Mouse (Mus musculus): ENCODE measurements around the gene Dyrk1a. TPM values are rescaled to one million over a fixed set of nuclear protein-coding genes. Genes with fewer than 3 reads are reported as not detected.

The Dyrk1a gene
- total RNA-seq, 1 experiment, result 33.2 TPM

DNA sequence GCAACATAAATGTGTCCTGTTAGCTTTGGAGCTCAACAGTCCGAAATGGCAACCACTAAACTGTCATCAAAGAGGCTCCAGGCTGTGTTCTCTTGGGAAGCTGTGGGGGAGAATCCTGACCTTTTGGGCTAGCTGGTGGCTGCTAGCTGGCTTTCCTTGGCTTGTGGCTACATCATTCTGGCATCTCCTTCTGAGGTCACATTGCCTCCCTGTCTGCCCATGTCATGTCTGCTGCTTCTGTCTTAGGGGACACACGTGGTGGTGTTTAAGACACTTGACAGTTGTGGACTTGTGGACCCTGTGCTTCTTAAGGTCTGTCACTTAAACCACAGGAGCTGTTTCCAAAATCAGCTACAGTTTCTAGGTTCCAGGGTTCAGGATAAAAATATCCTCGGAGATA is 21.7 kb downstream of the Dyrk1a start:
- no peak for TF ChIP-seq ZNF384 (IDR thresholded peaks at IDR 0.05; ENCODE audit: low read depth, low read length)
- no peak for TF ChIP-seq ZC3H11A (IDR thresholded peaks at IDR 0.05; ENCODE audit: borderline replicate concordance, low read depth, low read length)
- TF ChIP-seq CHD2 (IDR thresholded peaks at IDR 0.05; ENCODE audit: low read depth, low read length), result no peak
- no peaks in the 10 kb centered on the region for H3K36me3 ChIP-seq (ENCODE audit: control insufficient read depth, insufficient read depth, low read length, poor library complexity, severe bottlenecking)
- no peak for DNase-seq (ENCODE audit: low read depth, low spot score)
- no peaks in the 10 kb centered on the region for H3K9me3 ChIP-seq (ENCODE audit: control insufficient read depth, insufficient read depth, low read depth, low read length)
- H3K4me1 ChIP-seq (ENCODE audit: control insufficient read depth in 2 of 2, insufficient read depth in 2 of 2, low read length in 2 of 2, poor library complexity in 1 of 2), result peaks cover 6 to 17% of the 10 kb centered on the region in 2 experiments; a peak in 3 of 4 replicates
- in situ Hi-C loops (cut with MboI; ENCODE audit: low sequenced_read_pairs in 2 of 2, unreplicated experiment in 2 of 2), result no loop called here
- no peak overlapping the region for H3K27ac ChIP-seq (ENCODE audit: insufficient read depth, low read depth, low read length, poor library complexity, severe bottlenecking)
- no peak overlapping the region for H3K9ac ChIP-seq (ENCODE audit: insufficient read depth, low read depth, low read length, poor library complexity, severe bottlenecking)
- H3K4me3 ChIP-seq (ENCODE audit: insufficient read depth in 1 of 2, low read depth in 1 of 2, low read length in 2 of 2, poor library complexity in 1 of 2, severe bottlenecking in 1 of 2), result no peak overlapping the region

DNA sequence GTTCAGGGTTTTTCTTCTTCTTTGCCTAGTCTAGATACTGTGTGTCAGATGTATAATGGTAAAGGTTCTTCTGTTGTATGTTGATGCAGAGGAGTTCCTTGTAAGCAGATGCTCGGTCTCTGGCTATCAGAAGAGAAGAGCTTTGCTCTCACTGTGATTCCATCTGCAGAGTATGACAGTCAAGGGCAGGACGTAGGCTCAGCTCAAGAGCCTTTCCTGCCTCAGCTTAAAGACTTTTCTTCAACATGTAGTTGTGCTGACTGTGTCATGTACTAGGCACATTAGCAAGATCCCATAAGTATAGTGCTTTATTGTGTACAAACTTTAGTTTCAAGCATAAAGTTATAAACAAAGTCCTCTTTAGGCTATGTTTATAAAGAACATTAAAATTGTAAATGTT is 26.8 kb downstream of the Dyrk1a start:
- in situ Hi-C loops (cut with MboI; ENCODE audit: low sequenced_read_pairs in 2 of 2, unreplicated experiment in 2 of 2), result no loop called here
- no peak overlapping the region for H3K27ac ChIP-seq (ENCODE audit: insufficient read depth, low read depth, low read length, poor library complexity, severe bottlenecking)
- no peaks in the 10 kb centered on the region for H3K9me3 ChIP-seq (ENCODE audit: control insufficient read depth, insufficient read depth, low read depth, low read length)
- TF ChIP-seq MAFK (IDR thresholded peaks at IDR 0.05; ENCODE audit: insufficient read depth, low read depth, low read length) (no peak), HCFC1 (IDR thresholded peaks at IDR 0.05; ENCODE audit: borderline replicate concordance, insufficient read depth, low read length) (no peak), ZC3H11A (IDR thresholded peaks at IDR 0.05; ENCODE audit: borderline replicate concordance, low read depth, low read length) (no peak), CHD2 (IDR thresholded peaks at IDR 0.05; ENCODE audit: low read depth, low read length) (no peak), ZNF384 (IDR thresholded peaks at IDR 0.05; ENCODE audit: low read depth, low read length) (no peak)
- DNase-seq (ENCODE audit: low read depth, low spot score), result no peak
- H3K9ac ChIP-seq (ENCODE audit: insufficient read depth, low read depth, low read length, poor library complexity, severe bottlenecking), result no peak overlapping the region
- peaks cover 0 to 12% of the 10 kb centered on the region in 2 experiments; a peak in 2 of 4 replicates for H3K4me1 ChIP-seq (ENCODE audit: control insufficient read depth in 2 of 2, insufficient read depth in 2 of 2, low read length in 2 of 2, poor library complexity in 1 of 2)
- H3K4me3 ChIP-seq (ENCODE audit: insufficient read depth in 1 of 2, low read depth in 1 of 2, low read length in 2 of 2, poor library complexity in 1 of 2, severe bottlenecking in 1 of 2), result no peak overlapping the region
- no peaks in the 10 kb centered on the region for H3K36me3 ChIP-seq (ENCODE audit: control insufficient read depth, insufficient read depth, low read length, poor library complexity, severe bottlenecking)

DNA sequence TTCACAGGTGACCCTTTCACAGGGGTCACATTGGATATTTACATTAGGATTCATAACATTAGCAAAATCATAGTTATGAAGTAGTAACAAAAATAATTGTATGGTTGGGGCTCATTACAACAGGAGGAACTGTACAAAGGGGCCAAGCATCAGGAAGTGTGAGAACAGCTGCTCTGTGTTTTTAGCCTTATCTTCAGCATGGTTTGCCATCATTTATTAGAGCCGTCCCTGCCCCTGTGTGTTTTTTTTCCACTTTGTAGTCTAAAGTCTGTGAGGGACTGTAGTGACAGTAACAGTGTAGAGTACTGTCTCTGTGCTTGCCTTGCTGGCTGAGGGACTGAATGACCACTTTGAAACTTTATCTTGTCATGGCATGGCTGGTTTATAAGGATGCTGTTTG is 27.8 kb downstream of the Dyrk1a start:
- Histone ChIP-seq H3K9me3 (ENCODE audit: control insufficient read depth, insufficient read depth, low read depth, low read length) (no peaks in the 10 kb centered on the region), H3K27ac (ENCODE audit: insufficient read depth, low read depth, low read length, poor library complexity, severe bottlenecking) (no peak overlapping the region), H3K4me1 (ENCODE audit: control insufficient read depth in 2 of 2, insufficient read depth in 2 of 2, low read length in 2 of 2, poor library complexity in 1 of 2) (peaks cover 5 to 14% of the 10 kb centered on the region in 2 experiments; a peak in 2 of 4 replicates), H3K9ac (ENCODE audit: insufficient read depth, low read depth, low read length, poor library complexity, severe bottlenecking) (no peak overlapping the region), H3K4me3 (ENCODE audit: insufficient read depth in 1 of 2, low read depth in 1 of 2, low read length in 2 of 2, poor library complexity in 1 of 2, severe bottlenecking in 1 of 2) (no peak overlapping the region), H3K36me3 (ENCODE audit: control insufficient read depth, insufficient read depth, low read length, poor library complexity, severe bottlenecking) (no peaks in the 10 kb centered on the region)
- no peak for DNase-seq (ENCODE audit: low read depth, low spot score)
- in situ Hi-C loops (cut with MboI; ENCODE audit: low sequenced_read_pairs in 2 of 2, unreplicated experiment in 2 of 2), result no loop called here
- TF ChIP-seq ZNF384 (IDR thresholded peaks at IDR 0.05; ENCODE audit: low read depth, low read length) (no peak), ZC3H11A (IDR thresholded peaks at IDR 0.05; ENCODE audit: borderline replicate concordance, low read depth, low read length) (no peak), CHD2 (IDR thresholded peaks at IDR 0.05; ENCODE audit: low read depth, low read length) (no peak), HCFC1 (IDR thresholded peaks at IDR 0.05; ENCODE audit: borderline replicate concordance, insufficient read depth, low read length) (no peak), MAFK (IDR thresholded peaks at IDR 0.05; ENCODE audit: insufficient read depth, low read depth, low read length) (no peak)

DNA sequence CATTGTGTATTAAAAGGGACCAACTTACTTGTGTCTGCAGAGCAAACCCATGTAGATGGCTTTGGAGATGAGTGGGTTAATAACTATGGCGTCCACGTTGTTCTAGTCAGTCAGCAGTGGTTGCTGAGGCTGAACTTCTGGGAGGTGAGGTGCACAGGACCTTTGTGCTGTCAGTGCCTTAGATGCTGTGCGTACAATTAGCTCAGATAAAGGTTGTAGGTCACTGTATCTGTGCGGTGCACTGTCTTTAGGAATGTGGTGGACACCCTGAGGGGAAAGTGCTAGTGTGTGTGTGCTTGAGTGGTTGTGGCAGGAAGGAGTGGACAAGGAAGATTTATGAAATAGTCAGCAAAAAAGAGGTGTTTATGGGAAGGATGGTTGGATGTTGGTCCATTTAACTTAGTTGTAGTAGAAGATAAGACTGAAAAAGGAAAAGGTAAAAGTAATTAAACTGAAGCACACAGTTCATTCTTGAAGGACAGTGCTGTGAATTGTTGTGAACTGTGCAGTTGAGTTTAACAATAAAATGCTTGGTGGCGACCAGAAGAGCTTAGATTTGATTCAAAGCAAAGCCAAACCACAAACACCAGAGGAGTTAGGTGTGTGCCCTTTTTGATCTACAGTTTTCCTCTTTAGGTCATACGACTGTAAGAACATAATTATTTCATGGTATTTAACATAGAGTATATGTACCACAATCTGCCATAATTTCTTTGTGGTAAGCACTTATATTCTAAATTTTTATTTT is 30.3 kb downstream of the Dyrk1a start:
- Histone ChIP-seq H3K9ac (ENCODE audit: insufficient read depth, low read depth, low read length, poor library complexity, severe bottlenecking) (no peak overlapping the region), H3K4me1 (ENCODE audit: control insufficient read depth in 2 of 2, insufficient read depth in 2 of 2, low read length in 2 of 2, poor library complexity in 1 of 2) (peaks cover 5 to 22% of the 10 kb centered on the region in 2 experiments; a peak in 3 of 4 replicates), H3K4me3 (ENCODE audit: insufficient read depth in 1 of 2, low read depth in 1 of 2, low read length in 2 of 2, poor library complexity in 1 of 2, severe bottlenecking in 1 of 2) (no peak overlapping the region), H3K27ac (ENCODE audit: insufficient read depth, low read depth, low read length, poor library complexity, severe bottlenecking) (no peak overlapping the region), H3K9me3 (ENCODE audit: control insufficient read depth, insufficient read depth, low read depth, low read length) (no peaks in the 10 kb centered on the region), H3K36me3 (ENCODE audit: control insufficient read depth, insufficient read depth, low read length, poor library complexity, severe bottlenecking) (no peaks in the 10 kb centered on the region)
- in situ Hi-C loops (cut with MboI; ENCODE audit: low sequenced_read_pairs in 2 of 2, unreplicated experiment in 2 of 2), result no loop called here
- no peak for DNase-seq (ENCODE audit: low read depth, low spot score)
- TF ChIP-seq ZC3H11A (IDR thresholded peaks at IDR 0.05; ENCODE audit: borderline replicate concordance, low read depth, low read length) (no peak), MAFK (IDR thresholded peaks at IDR 0.05; ENCODE audit: insufficient read depth, low read depth, low read length) (no peak), ZNF384 (IDR thresholded peaks at IDR 0.05; ENCODE audit: low read depth, low read length) (no peak), HCFC1 (IDR thresholded peaks at IDR 0.05; ENCODE audit: borderline replicate concordance, insufficient read depth, low read length) (no peak), CHD2 (IDR thresholded peaks at IDR 0.05; ENCODE audit: low read depth, low read length) (no peak)
